In genomic region chr9:82974962-82975341, GRCm38 (mm10) we compare ENCODE assay signal across 8 mouse cellular contexts. TPM values are rescaled to one million over a fixed set of nuclear protein-coding genes. Genes with fewer than 3 reads are reported as not detected.
DNase-seq lines count a peak whose midpoint lies in the region; ATAC-seq and TF ChIP-seq lines count a peak whose summit lies in the region.

No protein-coding gene starts in this region.

- TF ChIP-seq POLR2A in bone marrow, adult 2 months (IDR thresholded peaks at IDR 0.05; ENCODE audit: borderline replicate concordance, control insufficient read depth, low read depth, low read length): no peak

- peak; percentile 22 for ATAC-seq in heart, postnatal 0 days (ENCODE audit: insufficient read depth, low read depth)
- peak; percentile 34 for ATAC-seq in hindbrain, embryonic 14.5 days (ENCODE audit: low FRiP score)
- ATAC-seq in midbrain, embryonic 12.5 days (ENCODE audit: low FRiP score, low read depth): peak; percentile 38

- H3K36me3 ChIP-seq in heart, postnatal 0 days (replicated peaks; ENCODE audit: control insufficient read depth, insufficient read depth, low read length): no peaks in the 10 kb centered on the region
- 0 out of 2 replicates have a peak, but pooled peaks cover 3% of the 10 kb centered on the region for H3K36me3 ChIP-seq in hindbrain, embryonic 14.5 days (replicated peaks; ENCODE audit: control insufficient read depth, insufficient read depth)
- no peaks in the 10 kb centered on the region for H3K36me3 ChIP-seq in midbrain, embryonic 12.5 days

- peak overlapping the region; percentile 80 for H3K4me2 ChIP-seq in heart, postnatal 0 days (ENCODE audit: low read depth, low read length)
- H3K4me2 ChIP-seq in hindbrain, embryonic 14.5 days (replicated peaks): peak overlapping the region; percentile 86
- H3K4me2 ChIP-seq in midbrain, embryonic 12.5 days (replicated peaks): peak overlapping the region; percentile 61

- TF ChIP-seq CTCF in heart, postnatal 0 days (IDR thresholded peaks at IDR 0.05; ENCODE audit: low read depth): no peak
- no peak for TF ChIP-seq CTCF in bone marrow, adult 2 months (IDR thresholded peaks at IDR 0.05; ENCODE audit: control insufficient read depth, insufficient read depth, low read length)

- H3K9me3 ChIP-seq in heart, postnatal 0 days (replicated peaks; ENCODE audit: control insufficient read depth, low read length): no peaks in the 10 kb centered on the region
- no peaks in the 10 kb centered on the region for H3K9me3 ChIP-seq in hindbrain, embryonic 14.5 days (ENCODE audit: control insufficient read depth, low read length)
- H3K9me3 ChIP-seq in midbrain, embryonic 12.5 days: no peaks in the 10 kb centered on the region

- H3K27ac ChIP-seq in heart, postnatal 0 days (ENCODE audit: low read depth): peak overlapping the region; percentile 100
- peak overlapping the region; percentile 100 for H3K27ac ChIP-seq in bone marrow, adult 2 months (ENCODE audit: control insufficient read depth, insufficient read depth, low read depth, low read length, poor library complexity)
- H3K27ac ChIP-seq in hindbrain, embryonic 14.5 days: peak overlapping the region; percentile 100
- H3K27ac ChIP-seq in midbrain, embryonic 12.5 days (replicated peaks): peak overlapping the region; percentile 100

- peak overlapping the region; percentile 97 for H3K9ac ChIP-seq in heart, postnatal 0 days (replicated peaks; ENCODE audit: low read depth, low read length)
- peak overlapping the region; percentile 97 for H3K9ac ChIP-seq in hindbrain, embryonic 14.5 days
- peak overlapping the region; percentile 95 for H3K9ac ChIP-seq in midbrain, embryonic 12.5 days (replicated peaks)

- no peaks in the 10 kb centered on the region for H3K27me3 ChIP-seq in heart, postnatal 0 days (ENCODE audit: control insufficient read depth, insufficient read depth, low read length)
- H3K27me3 ChIP-seq in hindbrain, embryonic 14.5 days (ENCODE audit: control insufficient read depth, insufficient read depth, low read length): no peaks in the 10 kb centered on the region
- H3K27me3 ChIP-seq in midbrain, embryonic 12.5 days: no peaks in the 10 kb centered on the region

- peak overlapping the region; percentile 100 for H3K4me3 ChIP-seq in heart, postnatal 0 days (ENCODE audit: low read depth, low read length)
- H3K4me3 ChIP-seq in bone marrow, adult 2 months (replicated peaks; ENCODE audit: control insufficient read depth, low read depth, low read length): peak overlapping the region; percentile 100
- peak overlapping the region; percentile 63 for H3K4me3 ChIP-seq in hindbrain, embryonic 14.5 days (replicated peaks; ENCODE audit: low read length)
- H3K4me3 ChIP-seq in midbrain, embryonic 12.5 days: peak overlapping the region; percentile 93

- H3K4me1 ChIP-seq in heart, postnatal 0 days (ENCODE audit: control insufficient read depth, insufficient read depth): peaks cover 13% of the 10 kb centered on the region
- H3K4me1 ChIP-seq in bone marrow, adult 2 months (ENCODE audit: control insufficient read depth, insufficient read depth, low read length): no peaks in the 10 kb centered on the region
- H3K4me1 ChIP-seq in hindbrain, embryonic 14.5 days (replicated peaks; ENCODE audit: control insufficient read depth, insufficient read depth, low read length): peaks cover 28% of the 10 kb centered on the region
- H3K4me1 ChIP-seq in midbrain, embryonic 12.5 days: peaks cover 18% of the 10 kb centered on the region

- TF ChIP-seq EP300 in heart, postnatal 0 days (IDR thresholded peaks at IDR 0.05; ENCODE audit: low read depth): no peak

- peak; percentile 30 for DNase-seq in heart, postnatal 0 days (ENCODE audit: low spot score)
- DNase-seq in heart, postnatal 4 days: no peak
- DNase-seq in hindbrain, embryonic 14.5 days (ENCODE audit: low spot score): peak; percentile 40
- no peak for DNase-seq in adrenal gland, postnatal 36 days
- no peak for DNase-seq in layer of hippocampus, postnatal 36 days
- DNase-seq in gastrocnemius, postnatal 4 days (ENCODE audit: low spot score in 2 of 2): no peak

- 0% methylated on average over 32 of the region's 61 CpGs for WGBS in heart, postnatal 0 days
- under 1% methylated on average over 61 of the region's 61 CpGs for WGBS in bone marrow, adult 2 months
- under 1% methylated on average over 41 of the region's 61 CpGs for WGBS in hindbrain, embryonic 14.5 days
- under 1% methylated on average over 49 of the region's 61 CpGs for whole genome bisulfite sequencing in midbrain, embryonic 12.5 days

RNA-seq across cellular contexts. Expression of gene Phip, which starts 0.4 kb away (rescaled TPM):
- total RNA-seq in heart, postnatal 0 days (2014; rRNA removed; ENCODE audit: low replicate concordance): 35.5 and 47.6 TPM in 2 replicates
- polyA plus RNA-seq in heart, postnatal 0 days (2015; fragmentation: Nextera tagmentation; extraction: Ambion mirVana): 26.6 and 30.2 TPM in 2 replicates
- 10 to 100 TPM; 52.1 to 53.4 TPM for total RNA-seq in heart, postnatal 4 days (2021)
- 13.8 and 25.3 TPM in 2 replicates for polyA plus RNA-seq in bone marrow, adult 2 months (2011; ENCODE audit: insufficient read depth, insufficient read length, low replicate concordance, missing spikeins)
- polyA plus RNA-seq in hindbrain, embryonic 14.5 days (2014; fragmentation: Nextera tagmentation; extraction: Ambion mirVana): 81.1 and 81.3 TPM in 2 replicates
- 153 and 167 TPM in 2 replicates for polyA plus RNA-seq in midbrain, embryonic 12.5 days (2016; fragmentation: Nextera tagmentation; extraction: Ambion mirVana)
- total RNA-seq in adrenal gland, postnatal 36 days (2021): 100 to 1,000 TPM in 1 of 2 experiments, 10 to 100 TPM in 1; 79.6 to 108 TPM
- 10 to 100 TPM; 72.8 to 81.1 TPM for total RNA-seq in layer of hippocampus, postnatal 36 days (2021)
- total RNA-seq in gastrocnemius, postnatal 4 days (2021): 10 to 100 TPM; 67.4 to 75.6 TPM

Comparison
In these comparisons a context has a peak if more than half of its experiments do, and no peak if none do; other contexts are left out.
1. DNase-seq: peak in heart, postnatal 0 days (single experiment) and hindbrain, embryonic 14.5 days (single experiment); none in heart, postnatal 4 days (single experiment), adrenal gland, postnatal 36 days (0 of 2), layer of hippocampus, postnatal 36 days (0 of 2) and gastrocnemius, postnatal 4 days (0 of 2).
2. Peak in every context shown above with its lines, with median percentiles within 50 percentile points of each other: ATAC-seq, H3K27ac ChIP-seq, H3K4me2 ChIP-seq, H3K4me3 ChIP-seq and H3K9ac ChIP-seq.